Mouse (Mus musculus) G1E (cell line): ENCODE results near the gene Tjp1. TPM values are rescaled to one million over a fixed set of nuclear protein-coding genes. Genes with fewer than 3 reads are reported as not detected.

Experiments
- ATAC-seq: 2 replicates; pipeline ENCODE4 v1.8.0; 2016; ENCODE audit warnings: mild to moderate bottlenecking; ENCODE audit not compliant: insufficient number of reproducible peaks, poor library complexity, low FRiP score, severe bottlenecking; ENCODE audit errors: extremely low read depth
- DNase-seq: peaks from one replicate; pipeline ENCODE4 v3.0.0; 2012; ENCODE audit warnings: low spot score
- H3K27me3 ChIP-seq: 2 replicates; pipeline ENCODE4 v1.6.1; 2012; ENCODE audit warnings: mild to moderate bottlenecking, low read length, inconsistent platforms; ENCODE audit not compliant: insufficient read depth
- H3K36me3 ChIP-seq: replicated peaks from 2 replicates; pipeline ENCODE3; 2012; ENCODE audit warnings: mild to moderate bottlenecking, inconsistent platforms
- H3K4me1 ChIP-seq: 2 replicates; pipeline ENCODE4 v1.6.1; 2012; ENCODE audit warnings: low read depth, low read length, inconsistent platforms, mixed read lengths; ENCODE audit not compliant: insufficient read depth
- H3K4me3 ChIP-seq: 2 replicates; pipeline ENCODE4 v1.5.1; 2012; ENCODE audit warnings: low read depth, mild to moderate bottlenecking, inconsistent platforms, low read length, moderate library complexity, mixed read lengths
- H3K9me3 ChIP-seq: replicated peaks from 2 replicates; pipeline ENCODE4 v1.6.1; 2012; ENCODE audit warnings: inconsistent platforms
- CTCF ChIP-seq: IDR thresholded peaks from 2 replicates; pipeline ENCODE4 v1.5.1; 2012; ENCODE audit warnings: low read depth, low read length, inconsistent platforms, mixed read lengths
- GATA1 ChIP-seq: IDR thresholded peaks from 2 replicates; pipeline ENCODE4 v1.6.1; 2012; ENCODE audit warnings: borderline replicate concordance, low read length, inconsistent platforms, mixed read lengths
- GATA2 ChIP-seq: IDR thresholded peaks from 2 replicates; pipeline ENCODE4 v1.6.1; 2012; ENCODE audit warnings: low read depth, low read length, inconsistent platforms, borderline replicate concordance
- POLR2AphosphoS5 ChIP-seq: IDR thresholded peaks from 2 replicates; pipeline ENCODE4 v1.6.1; 2012; ENCODE audit warnings: low read depth, low read length, inconsistent platforms; ENCODE audit not compliant: insufficient replicate concordance
- TAL1 ChIP-seq: conservative IDR thresholded peaks from 2 replicates; pipeline ENCODE4 v1.6.1; 2012; ENCODE audit warnings: low read depth, low read length, inconsistent platforms, mixed read lengths
- polyA plus RNA-seq: library from polyadenylated mRNA; stranded (reverse); fragments of >175 nt; gene quantifications from 2 replicates; pipeline ENCODE4 v1.2.3, GENCODE M21; 2012
- total RNA-seq, 2 experiments: library from RNA; stranded (forward) in 1 of 2; stranded (reverse) in 1 of 2; fragments of 200-1000 nt in 1 of 2; fragments of >200 nt in 1 of 2; fragmentation: Nextera tagmentation in 1 of 2; gene quantifications; 2 replicates each; pipeline ENCODE4 v1.2.3; 2014 to 2017

Tjp1 gene
- total RNA-seq (2014; fragmentation: Nextera tagmentation) (119 and 128 TPM in 2 replicates), total RNA-seq (2017) (76.3 and 95.0 TPM in 2 replicates), polyA plus RNA-seq (17.8 and 18.9 TPM in 2 replicates)

DNA sequence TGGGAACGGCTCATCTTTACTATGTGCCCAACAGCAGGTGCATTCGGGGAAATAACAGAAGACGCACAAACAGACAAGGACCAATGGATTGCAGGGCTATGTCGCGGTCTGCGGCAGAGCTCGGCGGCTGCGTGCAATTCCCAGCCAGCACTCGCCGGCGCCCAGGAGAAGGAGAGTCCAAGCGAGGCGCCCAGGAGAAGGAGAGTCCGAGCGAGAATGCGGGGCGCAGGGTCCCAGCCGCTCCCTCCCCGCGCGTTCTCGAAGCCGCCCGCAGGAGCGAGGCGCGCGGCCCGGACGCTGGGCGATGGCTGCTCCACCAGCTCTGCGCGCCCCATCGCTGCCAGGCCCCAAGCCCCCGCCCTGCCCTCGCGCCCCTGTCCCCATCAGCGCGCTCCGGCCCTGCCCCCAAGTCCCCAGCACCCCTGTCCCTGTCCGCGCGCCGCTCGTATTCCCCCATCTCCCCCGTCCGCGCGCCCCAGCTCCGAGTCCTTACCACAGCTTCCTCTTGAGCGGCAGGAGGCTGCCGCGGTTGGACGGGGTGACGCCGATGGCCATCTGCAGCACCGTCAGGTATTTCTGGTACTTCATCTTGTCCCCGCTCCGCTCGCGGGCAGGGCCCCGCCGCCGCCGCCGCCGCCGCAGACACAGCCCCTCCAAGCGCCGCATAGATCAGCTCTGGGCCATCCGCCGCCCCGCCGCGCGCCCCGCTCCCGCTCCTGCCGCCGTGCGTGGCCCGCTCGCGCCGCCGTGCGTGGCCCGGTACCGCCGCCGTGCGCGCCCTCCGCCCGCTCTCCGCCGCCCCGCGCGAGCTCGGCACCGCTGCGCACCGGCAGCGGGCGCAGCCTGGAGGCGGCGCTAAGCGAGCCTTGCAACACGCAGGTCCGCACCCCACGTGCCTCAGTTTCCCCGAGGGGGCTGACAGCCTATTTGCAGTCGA, at the start of gene Tjp1:
Gene Tjp1, minus strand, starts transcription at position 711 of the 937 bp plus-strand sequence.
- DNase-seq (no peak), ATAC-seq (no peak)
- Histone ChIP-seq H3K27me3 (peaks cover 11% of the 10 kb centered on the region), H3K4me1 (no peaks in the 10 kb centered on the region), H3K9me3 (no peaks in the 10 kb centered on the region; the same call in 1 of the 2 replicates), H3K36me3 (no peaks in the 10 kb centered on the region), H3K4me3 (no peak within 1 kb of the TSS)
- TF ChIP-seq POLR2AphosphoS5 = no peak
- TF ChIP-seq GATA1 = no peak
- no peak for TF ChIP-seq CTCF
- TF ChIP-seq TAL1 = no peak
- TF ChIP-seq GATA2 = no peak

DNA sequence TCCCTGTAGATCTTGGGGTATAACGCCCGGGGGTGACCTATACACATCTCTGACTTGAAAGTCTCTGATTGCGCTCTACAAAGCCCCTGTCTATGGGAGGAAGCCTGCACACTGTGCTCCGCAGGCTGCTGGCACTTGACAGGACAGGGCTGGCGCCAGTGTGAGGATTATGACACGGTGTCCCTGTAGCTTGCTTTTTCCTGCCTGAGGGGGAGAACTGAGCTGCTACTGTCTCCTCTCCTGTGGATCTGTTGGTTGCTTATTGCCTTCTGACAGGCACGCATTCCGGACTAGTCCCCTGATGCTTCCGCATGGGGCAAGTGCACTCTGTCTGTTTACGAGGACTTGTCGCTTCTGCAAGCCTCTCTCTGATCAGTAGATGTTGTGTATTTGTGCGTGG, 49.5 kb upstream of the Tjp1 start:
- H3K27me3 ChIP-seq = no peaks in the 10 kb centered on the region; the same call in 1 of the 2 replicates
- ATAC-seq (no peak), DNase-seq (no peak)
- peaks cover 23% of the 10 kb centered on the region for H3K4me1 ChIP-seq
- no peak overlapping the region for H3K4me3 ChIP-seq
- H3K9me3 ChIP-seq = no peaks in the 10 kb centered on the region
- TF ChIP-seq GATA2 = no peak
- no peak for TF ChIP-seq CTCF
- TF ChIP-seq TAL1 = no peak
- no peak for TF ChIP-seq GATA1
- TF ChIP-seq POLR2AphosphoS5 = no peak
- H3K36me3 ChIP-seq = no peaks in the 10 kb centered on the region

DNA sequence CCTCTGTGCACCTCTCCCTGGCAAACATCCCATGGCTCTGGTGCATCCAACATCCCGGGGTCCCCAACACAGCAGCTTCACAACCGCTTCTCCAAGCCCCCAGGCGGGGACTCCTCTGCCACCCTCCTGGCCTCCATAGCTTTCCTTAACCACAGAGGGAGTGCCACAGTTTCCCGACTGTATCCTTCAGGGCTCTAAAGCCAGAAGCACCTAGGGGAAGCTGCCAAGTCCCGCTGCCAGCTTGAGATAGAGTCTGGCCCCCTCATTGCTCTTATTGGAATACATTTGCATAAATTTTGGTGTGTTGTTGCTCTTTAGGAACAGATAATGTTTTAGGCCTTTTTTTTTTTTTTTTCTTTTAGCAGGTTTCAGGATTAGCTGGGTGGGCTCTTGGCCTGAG, 45.1 kb upstream of the Tjp1 start:
- no peak overlapping the region for H3K4me3 ChIP-seq
- peaks cover 2% of the 10 kb centered on the region; the same call in 1 of the 2 replicates for H3K4me1 ChIP-seq
- H3K27me3 ChIP-seq = peaks cover 6% of the 10 kb centered on the region
- H3K9me3 ChIP-seq = no peaks in the 10 kb centered on the region
- DNase-seq (no peak), ATAC-seq (no peak)
- TF ChIP-seq GATA1 (no peak), CTCF (no peak), GATA2 (no peak), TAL1 (no peak), POLR2AphosphoS5 (no peak)
- no peaks in the 10 kb centered on the region for H3K36me3 ChIP-seq

DNA sequence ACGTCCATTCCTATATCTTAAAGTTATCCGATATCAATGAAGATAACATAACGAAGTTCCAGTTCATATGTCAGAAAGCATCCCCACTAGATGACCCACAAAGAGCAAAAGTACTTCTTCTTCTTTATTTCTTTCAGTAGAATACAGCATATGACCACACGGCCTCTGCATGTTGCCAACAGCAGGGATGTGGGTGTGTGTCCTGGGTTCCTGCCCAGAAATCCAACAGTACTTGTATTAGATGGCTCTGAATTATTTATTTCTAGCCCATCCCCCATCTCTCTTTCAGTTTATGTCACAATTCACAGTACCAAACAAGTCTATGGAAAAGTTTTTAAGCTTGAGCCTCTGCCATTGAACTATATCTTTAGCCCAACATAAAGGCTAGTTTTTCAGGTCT, 43.1 kb upstream of the Tjp1 start:
- Histone ChIP-seq H3K4me1 (peaks cover 2% of the 10 kb centered on the region; the same call in 1 of the 2 replicates), H3K27me3 (peaks cover 6% of the 10 kb centered on the region; the same call in 1 of the 2 replicates), H3K4me3 (no peak overlapping the region), H3K36me3 (no peaks in the 10 kb centered on the region), H3K9me3 (no peaks in the 10 kb centered on the region)
- ATAC-seq = no peak
- TF ChIP-seq GATA2 (no peak), GATA1 (no peak), POLR2AphosphoS5 (no peak), CTCF (no peak), TAL1 (no peak)
- DNase-seq = no peak

DNA sequence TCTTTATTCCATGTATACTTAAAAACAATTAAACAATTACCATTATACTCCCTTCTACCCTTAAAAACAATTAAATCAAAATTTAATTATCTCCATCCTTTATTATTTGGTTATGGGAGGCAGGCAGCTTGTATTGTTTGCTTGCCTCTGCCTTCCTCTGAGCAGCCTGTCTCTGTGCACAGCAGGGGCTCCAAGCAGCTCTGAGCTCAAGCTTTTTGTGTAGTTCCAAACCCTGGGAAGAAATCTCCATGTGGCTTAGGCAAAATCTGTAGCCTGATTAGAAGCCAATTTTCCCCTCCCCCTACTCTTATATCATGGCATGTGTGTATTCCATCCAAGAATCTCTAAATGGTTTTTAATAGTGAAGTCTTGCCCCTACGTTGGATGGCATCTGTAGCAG, 28.4 kb upstream of the Tjp1 start:
- H3K4me1 ChIP-seq = no peaks in the 10 kb centered on the region
- H3K36me3 ChIP-seq = no peaks in the 10 kb centered on the region
- no peaks in the 10 kb centered on the region for H3K9me3 ChIP-seq
- ATAC-seq (no peak), DNase-seq (no peak)
- TF ChIP-seq TAL1 (no peak), GATA1 (no peak), GATA2 (no peak), POLR2AphosphoS5 (no peak), CTCF (no peak)
- 0 out of 2 replicates have a peak, but pooled peaks cover 5% of the 10 kb centered on the region for H3K27me3 ChIP-seq
- H3K4me3 ChIP-seq = no peak overlapping the region

DNA sequence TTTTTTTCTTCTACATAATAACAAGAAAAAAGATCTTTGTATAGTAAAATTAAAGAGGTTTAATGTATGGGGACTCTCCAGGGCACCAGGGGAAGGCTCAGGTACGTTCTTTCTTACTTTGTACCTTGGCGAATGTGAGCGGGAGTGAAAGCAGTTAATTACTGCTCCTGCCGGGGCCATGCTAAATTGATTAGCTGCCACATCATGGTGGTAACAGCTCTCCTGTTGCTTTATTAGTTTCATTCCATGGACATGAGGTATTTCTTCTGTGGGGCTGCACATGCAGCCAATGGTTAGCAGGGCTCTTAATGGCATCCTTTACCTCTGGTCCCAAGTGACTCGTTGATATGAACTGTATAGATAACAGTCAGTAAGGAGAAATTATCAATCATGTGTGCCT, 18.2 kb upstream of the Tjp1 start:
- Histone ChIP-seq H3K27me3 (peaks cover 4% of the 10 kb centered on the region; the same call in 1 of the 2 replicates), H3K36me3 (no peaks in the 10 kb centered on the region), H3K4me1 (no peaks in the 10 kb centered on the region), H3K4me3 (no peak overlapping the region), H3K9me3 (no peaks in the 10 kb centered on the region)
- no peak for ATAC-seq
- TF ChIP-seq GATA2 = no peak
- TF ChIP-seq POLR2AphosphoS5 = no peak
- TF ChIP-seq TAL1 = no peak
- no peak for TF ChIP-seq CTCF
- TF ChIP-seq GATA1 = no peak
- DNase-seq = no peak
